Mouse (Mus musculus): ENCODE measurements around the gene Glb1l3.
"Not testable (repeated sequence)": the region's sequence is repeated elsewhere in the genome, so short reads cannot be mapped to it uniquely, and the experiment has no call there.

Glb1l3 gene

DNA sequence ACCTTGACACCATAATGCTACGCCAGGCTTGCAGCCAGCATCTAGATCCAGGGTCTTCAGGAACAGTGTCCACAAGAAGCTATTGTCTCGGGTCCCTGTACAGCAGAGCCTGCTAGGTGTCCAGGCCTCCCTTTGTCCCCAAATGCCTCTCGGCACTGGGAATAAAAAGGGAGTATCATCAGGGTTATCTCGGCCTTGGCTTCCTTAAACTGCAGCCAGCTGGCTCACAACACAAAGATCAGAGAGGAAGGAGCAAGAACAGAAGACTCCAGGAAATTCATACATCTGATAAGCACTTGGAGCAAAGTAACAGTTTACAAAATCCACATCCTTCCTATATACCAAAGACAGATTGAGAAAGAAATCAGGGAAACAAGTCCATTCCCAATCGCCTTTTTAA is at the start of gene Glb1l3:
Glb1l3 (minus strand) TSS at position 140 of the 400 bp plus-strand sequence.
- DNase-seq: no peak

DNA sequence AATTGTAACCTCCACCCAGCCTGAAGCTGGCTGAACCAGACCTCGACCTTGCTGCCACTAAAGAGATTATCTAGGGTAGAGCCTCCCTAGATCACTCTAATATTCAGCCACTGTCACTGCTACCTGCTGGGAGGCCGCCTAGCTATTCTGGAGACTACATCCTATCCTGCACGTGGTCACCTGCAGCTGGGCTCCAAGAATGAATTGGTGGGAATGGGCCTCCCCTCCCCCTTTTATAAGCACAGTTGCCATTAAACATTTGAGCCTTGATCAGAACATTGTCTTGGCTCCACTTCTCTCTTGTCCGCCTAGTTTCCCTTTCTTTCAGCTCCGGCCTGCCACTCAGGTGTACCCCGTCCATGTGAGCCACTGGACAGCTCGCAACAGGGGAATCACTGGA is 9.2 kb upstream of the Glb1l3 start:
- not testable (repeated sequence) for DNase-seq

DNA sequence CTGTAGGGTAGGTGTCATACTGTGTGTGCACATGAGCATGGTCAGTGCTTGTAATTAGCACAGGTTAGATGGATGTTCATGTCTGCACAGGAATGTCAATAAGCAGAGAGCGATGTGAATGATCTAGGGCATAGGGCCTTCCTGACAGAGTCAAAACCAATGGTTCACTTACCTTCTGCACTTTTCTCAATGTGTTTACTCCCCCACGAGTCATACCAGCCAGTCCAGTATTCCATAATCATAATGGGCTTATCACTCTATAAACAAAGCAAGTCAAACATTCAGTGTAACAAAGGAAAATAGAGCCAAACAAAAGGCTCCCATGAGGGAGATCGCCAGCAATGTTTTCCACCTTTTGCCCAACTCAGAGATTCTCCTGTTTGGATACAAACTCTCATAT is 29.6 kb downstream of the Glb1l3 start:
- DNase-seq: no peak

DNA sequence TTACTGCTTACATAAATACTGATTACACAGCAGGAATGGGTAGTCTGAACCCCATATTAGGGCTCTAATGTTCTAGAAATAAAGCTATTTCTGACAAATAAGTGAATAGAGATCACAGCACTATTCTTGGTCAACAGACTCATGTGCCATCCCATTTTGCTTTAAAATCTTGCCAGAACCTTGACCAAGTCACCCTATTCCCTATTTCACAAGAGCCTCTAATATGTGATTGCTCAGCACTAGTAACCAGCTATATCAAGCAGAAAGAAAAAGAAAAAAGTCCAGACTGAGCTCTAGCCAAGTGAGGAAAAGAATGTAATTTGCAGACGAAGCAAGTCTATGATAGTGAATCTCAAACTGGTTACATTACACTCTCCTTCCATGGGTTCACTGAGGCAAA is 40.7 kb downstream of the Glb1l3 start:
- no peak for DNase-seq

DNA sequence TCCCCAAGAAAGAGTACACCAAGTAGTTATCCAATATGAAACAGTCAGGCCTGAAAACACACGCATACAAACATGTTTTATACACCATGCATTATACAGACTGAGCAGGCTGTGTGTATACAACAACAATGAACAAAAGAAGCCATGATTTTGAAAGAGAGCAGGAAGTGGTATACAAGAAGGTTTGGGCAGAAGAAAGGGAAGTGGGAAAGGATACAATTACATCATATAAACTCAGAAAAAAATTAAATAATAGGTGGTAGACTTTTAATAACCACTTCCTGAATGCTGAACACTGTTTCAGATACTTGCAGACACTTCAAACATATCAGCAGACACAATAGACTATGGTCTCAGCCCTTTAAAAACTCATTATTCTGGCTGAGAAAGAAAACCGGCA is 52.0 kb downstream of the Glb1l3 start:
- DNase-seq: no peak

DNA sequence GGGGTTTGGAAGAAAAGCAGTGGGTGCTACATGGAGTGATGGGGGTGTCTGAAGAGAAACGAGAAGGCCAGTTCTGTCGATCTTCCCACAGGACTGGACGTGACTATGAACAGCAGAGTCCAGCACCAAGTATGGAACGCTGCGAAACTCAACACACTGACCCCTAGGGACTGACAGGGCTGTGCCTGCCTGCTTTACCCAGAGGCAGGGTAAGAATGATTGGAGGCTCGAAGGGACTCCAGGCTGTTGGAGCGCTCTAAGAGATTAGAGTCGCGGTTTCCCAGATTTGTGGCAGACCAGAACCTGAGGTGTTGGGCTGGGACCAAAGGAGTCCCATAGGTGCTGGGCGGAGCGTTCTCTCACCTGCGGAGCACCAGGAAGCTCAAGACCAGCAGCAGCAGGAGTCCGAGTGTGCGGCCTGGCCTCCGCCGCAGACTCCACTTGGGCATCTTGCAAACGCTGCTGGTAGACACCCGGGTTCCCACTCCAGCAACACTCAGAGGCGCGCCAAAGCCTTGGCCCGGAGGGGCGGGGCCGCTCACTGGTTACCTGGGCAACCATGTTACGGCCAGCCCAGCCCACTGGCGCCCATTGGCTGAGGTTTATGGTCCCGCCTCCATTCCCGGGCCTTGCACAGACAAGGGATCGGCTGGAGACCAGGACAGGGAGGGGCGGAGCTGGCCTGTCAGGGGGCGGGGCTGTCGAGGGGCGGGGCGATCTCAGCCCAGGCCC is 54.6 kb downstream of the Glb1l3 start, which contains the start of gene Glb1l2:
Glb1l2 (minus strand) TSS at position 534 of the 732 bp plus-strand sequence.
- DNase-seq: peak; percentile 98

DNA sequence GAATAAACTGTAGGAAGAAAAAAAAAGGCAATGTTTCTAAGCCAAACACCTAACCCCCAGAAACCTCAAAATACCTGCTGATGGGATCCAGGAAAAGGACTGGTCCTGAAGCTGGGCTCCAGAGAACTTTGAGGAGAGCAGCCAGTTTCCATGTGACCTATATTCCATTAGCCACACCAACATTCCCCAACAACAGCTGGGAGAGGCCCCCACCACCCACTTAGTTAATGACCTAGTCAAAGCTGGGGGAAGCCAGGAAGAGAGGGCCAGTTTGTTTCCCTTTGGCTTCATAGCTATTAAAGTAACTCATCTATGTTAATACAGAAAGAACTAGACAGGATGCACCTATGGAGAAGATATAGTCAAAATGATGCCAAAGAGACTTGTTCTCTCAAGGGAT is 56.4 kb downstream of the Glb1l3 start:
- no peak for DNase-seq

DNA sequence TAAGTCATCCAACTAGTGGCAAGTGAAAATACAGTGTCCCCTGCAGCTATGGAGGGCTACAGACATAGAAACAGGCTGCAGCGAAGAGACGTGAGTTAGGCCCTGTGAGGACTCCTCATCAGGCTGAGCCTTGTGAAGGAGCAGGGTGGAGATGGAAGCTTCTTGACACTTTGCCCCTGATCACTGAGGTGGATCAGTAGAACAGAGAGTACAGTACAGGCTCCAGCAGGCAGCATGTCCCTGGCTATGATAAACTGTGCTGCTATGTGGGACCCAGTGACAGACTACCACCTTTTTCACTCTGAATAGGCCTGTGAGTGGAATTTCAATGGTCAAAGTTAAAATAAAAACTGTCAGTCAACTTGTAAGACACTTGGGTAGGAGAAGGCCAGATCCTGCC is 60.3 kb downstream of the Glb1l3 start:
- peak; percentile 81 for DNase-seq

DNA sequence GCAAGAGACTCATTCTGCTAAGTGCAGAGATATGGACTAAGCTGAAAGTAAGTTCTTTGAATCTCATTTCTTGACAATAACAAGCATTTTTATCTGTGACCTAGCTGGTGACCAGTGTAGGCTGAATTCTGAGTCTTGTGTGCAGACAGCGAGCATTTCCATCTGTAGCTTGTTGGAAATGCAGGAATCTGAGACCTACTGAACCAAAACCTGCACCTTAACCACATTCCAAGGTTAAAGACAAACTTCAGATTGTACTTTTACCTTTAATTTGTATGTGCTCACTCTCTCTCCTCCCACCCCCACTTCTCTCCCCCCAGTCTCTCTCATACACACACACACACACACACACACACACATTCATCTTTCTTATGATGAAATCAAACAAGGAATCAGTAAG is 62.0 kb downstream of the Glb1l3 start:
- DNase-seq: peak; percentile 61

DNA sequence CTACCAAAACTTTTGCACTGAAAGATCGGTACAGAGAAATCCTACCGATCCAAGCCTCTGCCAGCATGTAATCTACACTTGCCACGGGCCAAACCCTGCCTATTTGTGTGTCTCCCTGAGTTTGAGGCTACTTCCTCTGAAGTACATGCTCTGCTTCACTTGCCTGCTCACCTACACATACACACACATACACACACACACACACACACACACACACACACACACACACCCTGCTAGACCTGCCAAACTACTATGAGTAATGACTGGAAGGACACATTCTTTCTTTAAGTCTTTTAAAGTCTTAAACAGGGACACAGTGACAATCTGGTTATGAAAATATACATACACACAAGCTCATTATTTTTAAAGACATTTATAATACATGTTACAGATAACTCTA is 62.5 kb downstream of the Glb1l3 start:
- DNase-seq: no peak

DNA sequence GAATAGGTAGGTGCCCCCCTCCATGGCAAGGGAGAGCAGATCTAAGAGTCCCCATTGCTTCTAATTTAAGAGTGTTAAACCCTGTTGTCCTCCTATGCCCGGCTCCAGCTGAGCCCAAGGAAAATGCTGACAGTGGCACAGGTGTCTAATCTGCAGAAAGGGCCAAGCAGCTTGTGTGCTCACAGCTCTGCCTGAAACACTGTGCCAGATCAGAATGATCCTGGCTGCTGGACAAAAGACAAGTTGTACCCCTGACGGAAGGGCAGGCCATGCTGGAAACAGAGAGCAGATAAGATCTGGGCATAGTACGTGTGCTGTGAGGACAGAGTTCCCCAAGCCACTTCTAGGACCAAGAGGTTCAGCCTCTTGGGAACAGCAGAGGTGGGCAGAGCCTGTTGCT is 67.9 kb downstream of the Glb1l3 start:
- DNase-seq: no peak

DNA sequence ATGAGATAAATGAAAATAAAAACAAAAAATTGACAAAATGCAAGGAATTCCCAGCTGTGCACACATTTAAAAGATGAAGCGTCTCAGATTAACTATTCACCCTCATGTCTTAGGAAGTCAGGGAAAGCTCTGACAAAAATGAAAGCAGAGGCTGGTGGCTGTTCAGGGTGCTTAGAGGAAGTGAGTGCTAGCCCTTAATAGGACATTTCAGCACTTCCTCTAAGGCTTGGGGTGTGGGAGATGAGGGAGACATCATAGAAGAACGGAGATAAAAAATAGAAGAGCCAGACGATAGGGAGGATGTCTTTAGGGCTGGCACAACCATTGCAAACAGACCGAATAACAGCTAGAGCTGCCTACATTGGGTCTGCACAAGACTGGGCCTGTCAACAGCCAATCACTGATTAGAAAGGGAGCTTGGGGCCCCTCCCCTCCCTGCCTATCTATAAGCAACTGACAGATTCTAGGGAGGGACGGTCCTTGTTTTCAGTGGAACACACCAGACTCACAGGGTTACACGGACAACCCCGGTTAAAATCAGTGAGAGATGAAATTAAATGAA is 77.2 kb downstream of the Glb1l3 start:
- no peak for DNase-seq

DNA sequence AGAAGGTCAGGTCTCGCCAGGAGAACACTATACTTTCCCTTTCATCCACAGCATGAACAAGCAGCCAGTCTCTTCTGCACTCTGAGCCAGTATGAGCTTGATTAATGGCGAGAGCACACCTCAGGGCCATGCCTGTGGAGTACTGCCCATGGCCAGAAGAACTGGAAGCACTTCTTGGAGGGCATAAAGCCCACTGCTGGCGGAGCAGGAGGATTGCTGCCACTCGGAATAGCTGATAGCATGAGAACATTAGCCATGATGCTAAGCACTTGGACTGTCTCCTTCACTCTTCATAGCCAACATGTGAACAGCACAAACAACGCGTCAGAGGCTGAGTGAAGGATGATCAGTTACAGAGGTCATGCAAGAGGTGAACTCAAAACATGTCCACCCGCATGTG is 82.3 kb downstream of the Glb1l3 start:
- peak; percentile 30 for DNase-seq

DNA sequence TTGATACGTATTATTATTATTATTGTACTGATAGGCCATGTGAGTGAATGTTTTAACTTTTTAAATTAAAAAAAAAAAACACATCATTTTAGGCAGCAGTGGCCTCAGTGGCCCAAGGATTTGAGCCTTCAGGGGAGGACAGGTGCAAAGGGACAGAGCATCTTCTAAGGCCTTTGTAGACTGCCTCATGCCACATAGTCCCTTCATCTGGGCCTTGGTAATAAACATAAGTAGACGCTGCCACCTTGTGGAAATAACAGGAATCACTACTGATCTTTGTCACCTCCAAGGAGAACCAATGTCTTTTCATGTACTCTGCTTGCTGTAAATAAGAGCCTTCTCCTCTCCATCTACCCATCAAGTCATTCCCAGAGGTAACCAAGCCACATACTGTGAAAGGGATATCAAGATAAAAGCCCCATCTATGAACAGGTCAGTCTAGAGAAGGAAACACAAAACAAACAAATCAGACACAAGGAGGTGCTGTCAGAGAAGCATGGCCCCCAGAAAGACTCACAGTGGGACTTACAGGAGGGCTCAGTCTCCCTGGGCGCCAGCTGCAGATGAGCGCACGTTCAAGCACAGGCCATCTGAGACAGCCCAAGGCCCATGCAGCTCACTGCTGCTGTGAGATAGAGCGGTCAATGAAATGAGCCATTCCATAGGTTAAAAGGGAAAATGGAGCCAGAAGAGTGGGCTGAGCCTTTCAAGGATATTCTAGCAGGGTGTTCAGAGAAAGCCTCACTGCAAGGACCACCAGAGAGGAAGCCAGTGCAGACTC is 84.4 kb downstream of the Glb1l3 start:
- DNase-seq: no peak

DNA sequence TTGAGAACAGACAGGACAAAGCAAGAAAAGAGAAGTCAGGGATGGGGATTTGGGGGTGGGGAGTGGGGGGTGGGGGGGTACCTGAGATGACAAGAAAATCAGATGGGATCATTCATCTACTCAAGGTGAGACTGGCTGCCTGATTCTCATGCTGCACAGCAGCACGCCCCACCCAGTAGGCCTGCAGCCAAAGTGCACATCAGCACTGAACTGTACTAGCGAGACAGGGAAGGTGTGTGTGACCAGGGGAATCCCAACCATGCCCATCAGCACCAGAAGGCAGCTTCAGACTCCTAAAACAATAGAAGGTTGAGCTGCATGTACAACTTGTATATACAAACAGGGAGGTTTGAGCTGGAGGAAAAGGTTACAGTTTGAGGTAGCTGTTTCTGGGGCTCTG is 85.0 kb downstream of the Glb1l3 start:
- DNase-seq: no peak

DNA sequence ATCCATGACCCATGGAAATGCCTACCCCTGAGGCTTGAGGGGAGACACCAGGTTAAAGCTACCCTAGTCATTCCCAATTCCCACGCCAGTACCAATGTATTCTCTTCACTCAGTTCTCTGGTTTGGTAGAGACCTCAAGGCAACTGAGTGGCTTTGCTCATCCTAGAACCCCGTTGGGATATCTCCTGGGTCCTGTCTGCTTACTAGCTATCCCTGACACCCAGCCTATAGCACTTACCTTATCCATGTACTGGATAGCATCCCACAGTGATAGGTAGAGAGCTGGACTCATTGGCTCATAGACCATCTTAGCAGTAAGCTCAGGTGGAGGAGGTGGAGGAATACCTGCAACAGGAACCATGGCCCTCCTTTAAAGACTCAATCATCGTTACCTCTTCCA is 92.5 kb downstream of the Glb1l3 start:
- DNase-seq: no peak
